Mouse (Mus musculus): ENCODE measurements at regions not wholly inside any gene's neighbourhood (a gene's known extent, or its start where the extent isn't known, plus 50 kb on each side); places are given as distances from the start of the nearest gene placed in this dataset.

DNA sequence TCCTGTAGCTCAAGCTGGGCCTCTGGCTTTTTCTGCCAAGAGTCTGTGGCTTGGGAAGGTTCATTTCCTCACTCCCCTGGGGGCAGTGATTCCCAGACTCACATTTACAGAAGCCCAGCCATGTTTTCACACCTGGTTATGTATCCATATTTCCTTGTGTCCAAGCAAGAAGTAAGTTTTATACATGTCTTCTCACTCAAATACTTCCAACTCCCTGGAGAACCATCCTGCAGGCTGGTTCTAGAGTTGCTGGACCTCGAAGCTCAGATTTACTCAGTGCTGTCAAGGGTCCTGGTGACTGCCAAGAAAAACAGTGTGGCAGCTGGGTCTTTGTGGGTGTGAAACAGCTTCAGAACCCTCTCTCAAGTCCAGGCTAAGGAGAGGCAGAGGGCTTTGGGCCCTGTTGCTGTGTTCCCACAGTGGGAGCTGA lies 537.6 kb upstream of the Nrp1 start:
- no peak for DNase-seq

DNA sequence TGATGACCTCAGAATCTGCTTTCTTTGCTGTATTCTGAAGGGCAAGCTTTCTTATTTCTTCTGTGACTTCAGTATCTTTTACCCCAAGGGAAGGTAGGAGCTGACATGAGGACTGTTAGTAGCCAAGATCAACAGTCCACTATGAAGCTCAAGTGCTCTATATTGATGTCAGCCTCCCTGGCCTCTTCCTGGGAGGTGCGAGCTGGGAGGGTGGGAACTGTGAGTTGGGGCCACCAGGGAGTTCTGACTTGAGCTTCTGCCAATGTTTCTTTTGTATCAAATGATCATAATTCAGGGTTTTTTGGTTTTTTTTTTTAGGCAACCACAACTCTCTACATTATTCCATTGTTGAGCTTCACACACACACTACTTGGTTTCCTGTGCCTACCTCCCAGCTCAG lies 536.8 kb upstream of the Nrp1 start:
- DNase-seq = peak in 1 of 2 experiments; percentile 17

DNA sequence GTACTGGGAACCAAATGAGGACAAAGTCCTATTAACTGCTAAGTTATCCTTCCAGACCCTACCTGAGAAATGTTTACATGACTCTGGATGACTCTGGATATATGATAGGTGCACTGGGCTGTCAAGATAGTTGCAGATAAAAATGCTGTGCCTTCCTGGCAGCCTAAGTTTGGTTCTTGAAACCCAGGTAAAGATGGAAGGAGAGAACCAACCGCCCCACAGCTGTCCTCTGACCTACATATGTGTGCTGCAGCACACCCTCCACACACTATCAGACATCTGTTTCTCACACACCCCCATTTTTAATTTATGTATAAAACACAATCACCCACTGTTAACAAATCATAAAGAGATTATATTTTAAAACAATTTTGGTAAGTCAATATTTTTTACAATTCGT lies 533.4 kb upstream of the Nrp1 start:
- no peak for DNase-seq

DNA sequence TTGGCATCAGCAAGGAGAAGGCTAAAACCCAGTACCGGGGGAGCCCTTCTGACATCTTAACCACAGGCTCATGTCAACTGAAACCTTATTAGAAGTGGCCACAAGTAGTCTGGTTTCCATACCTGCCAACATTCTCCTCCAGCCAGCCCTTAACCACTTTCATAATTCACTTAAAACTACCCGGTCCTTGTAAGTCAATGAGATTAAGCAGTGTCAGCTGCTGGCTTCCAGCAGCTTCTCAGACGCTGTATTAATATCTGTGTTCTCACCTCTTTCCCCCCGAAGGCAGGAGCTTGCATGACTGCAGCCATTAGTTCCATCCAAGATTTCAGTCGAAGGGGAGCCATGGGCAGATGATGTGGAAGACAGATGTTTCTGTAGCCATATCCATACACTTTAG lies 530.6 kb upstream of the Nrp1 start:
- DNase-seq = no peak

DNA sequence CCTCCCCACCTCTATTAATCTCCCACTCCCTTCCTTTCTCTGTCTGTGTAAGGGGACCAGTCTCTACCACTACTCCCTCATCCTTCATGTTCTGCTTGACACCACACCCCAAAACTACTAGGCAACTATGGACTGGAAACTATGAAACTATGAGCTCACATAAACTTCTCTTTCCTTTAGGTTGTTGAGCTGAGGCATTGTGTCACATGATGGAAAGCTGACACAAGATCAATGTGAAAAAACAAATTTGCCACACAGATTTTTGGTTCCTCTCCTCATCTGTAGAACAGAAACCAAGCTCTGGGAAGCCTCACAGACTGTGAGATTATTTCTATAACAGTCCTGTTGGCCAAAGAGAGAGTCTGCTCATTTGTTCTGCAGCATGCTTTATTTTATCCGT lies 528.7 kb upstream of the Nrp1 start:
- DNase-seq = no peak

DNA sequence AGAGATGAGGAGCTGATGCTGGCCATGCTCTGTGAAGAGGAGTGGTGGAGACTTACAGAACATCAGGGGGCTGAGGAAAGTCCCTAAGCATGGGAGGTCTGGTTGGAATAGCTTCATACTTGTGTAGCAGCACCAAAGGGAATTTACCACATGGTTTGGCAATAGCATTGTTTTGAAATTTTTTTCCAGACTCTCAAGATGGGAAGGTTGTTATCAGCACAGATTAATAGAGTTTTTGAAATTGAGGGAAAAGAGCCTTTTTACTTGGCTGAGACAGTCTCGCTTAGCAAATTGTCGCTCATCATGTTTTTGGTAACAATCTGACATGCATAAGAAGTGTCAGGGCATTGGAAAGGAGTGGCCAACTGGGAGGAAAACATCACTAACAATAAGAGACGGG lies 524.4 kb upstream of the Nrp1 start:
- DNase-seq = no peak

DNA sequence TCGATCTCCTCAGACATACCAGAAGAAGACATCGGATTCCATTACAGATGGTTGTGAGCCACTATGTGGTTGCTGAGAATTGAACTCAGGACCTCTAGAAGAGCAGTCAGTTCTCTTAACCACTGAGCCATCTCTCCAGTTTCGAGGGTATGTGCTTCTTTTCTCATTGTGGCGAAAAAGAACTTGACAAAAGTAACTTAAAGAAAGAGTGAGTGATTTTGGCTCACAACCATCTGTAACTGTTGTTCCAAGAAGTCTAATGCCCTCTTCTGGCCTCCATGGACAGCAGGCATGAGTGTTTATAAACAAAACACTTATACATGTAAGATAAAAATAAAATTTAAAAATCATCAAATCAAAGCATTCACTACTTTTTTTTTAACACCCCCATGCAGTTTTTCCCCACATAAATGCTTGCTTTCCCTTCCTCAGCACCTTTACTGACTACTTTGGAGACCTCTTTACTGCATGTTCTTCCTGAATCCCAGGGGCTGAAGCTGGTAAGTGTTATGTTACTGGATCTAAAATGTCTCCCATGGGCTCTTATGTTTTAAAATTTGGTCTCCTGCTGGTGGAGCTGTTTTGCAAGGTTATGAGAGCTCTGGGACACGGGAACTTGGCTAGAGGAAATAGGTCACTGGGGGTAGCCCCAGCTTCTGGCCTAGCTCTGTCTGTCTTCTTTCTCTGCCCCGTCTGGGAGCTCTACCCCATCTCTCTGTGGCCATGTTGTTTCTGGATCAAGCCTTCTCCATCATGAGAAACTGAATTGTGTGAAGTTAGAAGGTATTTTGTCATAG lies 521.8 kb upstream of the Nrp1 start:
- peak in 1 of 2 experiments; percentile 6 for DNase-seq

DNA sequence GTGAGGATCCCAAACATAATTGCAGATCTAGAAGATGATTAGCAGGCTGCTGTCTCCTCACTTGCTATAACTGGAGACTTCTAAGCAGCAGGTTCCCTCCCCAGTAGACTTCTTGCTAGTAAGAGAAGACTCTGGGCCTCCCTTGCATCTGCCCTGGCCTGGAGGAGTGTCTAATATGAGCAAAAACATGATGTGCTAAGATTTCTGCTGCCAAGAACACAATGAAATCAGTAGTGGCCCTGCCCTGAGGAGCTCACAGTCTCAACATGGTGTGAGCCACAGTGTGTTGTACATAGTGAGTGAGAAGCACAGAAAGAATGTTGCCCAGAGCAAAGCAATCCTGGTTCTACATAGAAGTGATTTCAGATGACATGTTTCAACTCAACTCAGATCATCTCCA lies 520.1 kb upstream of the Nrp1 start:
- DNase-seq = no peak

DNA sequence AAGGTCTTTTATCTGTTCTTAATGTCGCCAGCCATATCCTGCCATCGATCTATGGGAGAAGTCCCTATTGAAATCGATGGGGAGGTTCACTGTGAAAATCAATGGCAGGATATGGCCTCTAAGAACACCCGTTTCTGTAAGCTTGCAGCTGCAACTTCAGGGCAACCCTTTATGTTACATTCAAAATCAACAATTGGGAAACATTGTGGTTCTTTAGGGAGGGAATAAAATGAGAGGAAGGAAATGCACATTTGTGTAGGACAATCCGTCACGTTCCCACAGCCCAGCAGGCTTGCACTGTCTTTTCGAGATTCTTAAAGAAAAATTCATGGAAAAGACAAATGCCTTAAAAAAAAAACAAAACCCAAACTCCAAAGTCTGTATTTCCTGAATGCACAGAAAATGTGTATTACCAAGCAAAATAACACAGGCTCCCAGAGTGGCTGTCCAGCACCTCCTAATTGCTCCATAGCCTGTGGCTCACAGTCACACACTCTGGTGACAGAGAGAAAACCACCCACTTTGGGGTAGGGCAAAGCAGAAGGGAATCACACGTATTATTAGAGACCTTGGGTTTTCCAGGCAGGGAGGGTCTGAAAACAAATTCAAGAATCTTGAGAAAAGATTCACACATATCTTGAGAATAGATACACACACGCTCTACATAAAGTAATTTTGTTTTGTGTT lies 510.9 kb upstream of the Nrp1 start:
- no peak for DNase-seq

DNA sequence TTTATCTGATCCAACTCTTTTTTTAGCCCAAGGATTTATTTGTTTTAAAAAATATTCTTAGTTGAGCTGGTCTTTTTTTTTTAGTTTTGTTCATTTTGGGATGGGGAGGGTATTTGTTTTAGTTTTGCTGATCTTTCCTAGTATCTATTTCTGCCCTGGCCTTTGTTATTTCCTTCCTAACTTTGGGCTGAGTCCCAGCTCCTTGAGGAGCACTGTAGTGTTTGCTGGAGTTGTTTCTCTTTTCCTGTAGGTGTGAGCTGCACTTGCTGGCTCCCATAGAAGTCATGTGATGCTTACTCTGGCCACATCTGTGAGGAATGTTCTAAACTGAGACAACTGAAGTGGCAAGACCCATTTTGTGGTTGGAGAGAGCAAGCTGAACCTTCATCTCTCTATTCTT lies 508.5 kb upstream of the Nrp1 start:
- DNase-seq = peak; percentile 29 to 70

DNA sequence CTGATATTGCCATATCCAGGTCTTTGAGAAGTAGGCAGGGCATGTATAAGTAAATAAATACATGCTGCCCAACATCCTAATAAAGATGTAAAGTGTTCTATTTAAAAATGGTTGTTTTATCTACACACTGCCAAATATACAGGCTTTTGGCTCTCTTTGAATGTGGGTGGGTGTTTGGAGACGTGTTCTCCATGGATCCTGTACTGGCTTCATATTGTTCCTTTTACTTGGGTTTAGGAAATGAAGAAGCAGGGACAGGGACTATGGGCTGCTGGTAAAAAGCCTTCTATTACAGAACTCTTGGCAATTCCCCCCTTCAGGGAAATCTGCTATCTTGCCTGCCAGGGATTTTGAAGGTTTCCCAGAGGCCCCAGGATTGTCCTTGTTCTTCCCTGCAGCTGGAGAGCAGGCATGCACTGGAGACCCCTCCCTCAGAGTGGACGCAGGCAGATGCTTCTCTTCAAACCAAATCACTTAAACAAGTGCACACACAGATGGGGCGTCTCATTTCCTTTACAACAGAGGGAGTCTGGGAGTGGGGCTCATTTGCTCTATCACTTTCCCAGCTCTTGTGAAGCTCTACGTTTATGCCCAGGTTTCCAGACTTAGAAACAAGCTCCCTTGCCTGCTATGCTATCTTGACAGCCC lies 502.6 kb upstream of the Nrp1 start:
- DNase-seq = no peak

DNA sequence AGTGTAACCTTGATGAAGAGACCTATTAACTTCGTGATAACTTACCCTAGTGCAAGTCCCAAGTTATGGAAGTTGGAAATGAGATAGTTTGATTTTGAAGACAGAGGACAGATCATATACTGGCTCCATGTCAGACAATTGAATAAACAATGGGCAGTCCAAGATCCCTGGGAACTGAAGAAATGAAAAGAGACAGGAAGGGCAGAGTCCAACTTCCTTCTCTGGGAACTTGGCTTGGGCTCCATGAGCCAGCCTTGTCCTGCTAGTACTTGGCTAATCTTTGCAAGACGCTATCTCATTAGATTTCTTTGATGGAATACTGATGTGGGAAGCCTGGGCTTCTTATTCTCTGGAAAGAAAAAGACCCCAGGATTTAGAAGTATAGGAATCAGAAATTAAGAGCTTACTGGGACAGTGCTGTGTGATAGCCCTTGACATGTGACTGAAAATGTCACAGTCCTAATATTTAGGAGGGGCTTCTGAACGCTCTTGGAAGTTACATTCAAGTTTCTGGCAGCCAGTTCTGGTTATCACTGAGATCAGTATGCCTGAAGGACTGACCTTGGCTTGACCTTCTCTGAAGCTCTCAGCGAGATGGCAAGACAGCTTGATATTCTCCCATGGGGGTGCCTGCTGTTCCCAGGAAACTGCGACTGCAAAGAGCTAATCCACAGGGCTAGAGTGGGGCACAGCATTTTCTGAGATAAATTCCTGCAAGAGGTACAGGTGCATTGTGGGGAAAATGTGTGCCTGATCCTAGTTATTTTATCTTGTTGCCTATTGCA lies 501.9 kb upstream of the Nrp1 start:
- peak; percentile 27 to 48 for DNase-seq

DNA sequence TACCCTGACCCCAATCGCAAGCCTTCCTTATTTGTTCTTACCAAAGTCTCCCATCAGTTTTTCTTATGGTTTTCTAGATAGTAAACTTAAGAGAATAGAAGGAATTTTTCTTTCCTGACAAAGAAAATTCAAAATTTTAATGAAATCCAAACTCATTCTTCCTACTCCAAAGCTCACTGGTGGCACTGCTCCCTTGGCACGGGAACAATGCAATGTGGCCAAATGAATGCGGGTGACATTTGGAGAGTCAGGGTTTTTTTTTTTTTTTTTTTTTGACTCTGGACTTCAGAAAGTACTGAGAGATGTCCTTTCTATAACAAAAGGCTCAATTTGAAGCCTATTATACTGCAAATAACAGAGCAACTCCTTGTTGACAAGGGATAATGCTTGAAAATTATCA lies 499.4 kb upstream of the Nrp1 start:
- DNase-seq = peak in 1 of 2 experiments; percentile 17

DNA sequence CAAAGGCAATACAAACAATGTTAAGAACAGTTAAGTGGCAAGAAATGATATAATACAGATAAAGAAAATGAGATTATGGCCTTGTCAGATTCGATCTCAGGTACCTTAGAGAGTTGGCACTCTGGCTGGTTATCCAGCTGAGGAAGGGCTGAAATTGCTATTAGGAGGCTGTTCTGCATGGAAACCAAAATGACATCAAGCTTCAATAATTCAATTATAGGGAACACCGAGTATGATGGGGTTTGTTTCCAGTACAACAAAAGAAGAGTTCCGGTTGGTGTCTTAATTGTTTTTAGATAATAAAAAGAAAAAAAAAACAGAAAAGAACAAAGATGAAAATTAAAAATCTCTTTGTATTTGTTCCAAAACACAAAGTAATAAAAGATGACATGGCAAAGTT lies 498.0 kb upstream of the Nrp1 start:
- DNase-seq = no peak

DNA sequence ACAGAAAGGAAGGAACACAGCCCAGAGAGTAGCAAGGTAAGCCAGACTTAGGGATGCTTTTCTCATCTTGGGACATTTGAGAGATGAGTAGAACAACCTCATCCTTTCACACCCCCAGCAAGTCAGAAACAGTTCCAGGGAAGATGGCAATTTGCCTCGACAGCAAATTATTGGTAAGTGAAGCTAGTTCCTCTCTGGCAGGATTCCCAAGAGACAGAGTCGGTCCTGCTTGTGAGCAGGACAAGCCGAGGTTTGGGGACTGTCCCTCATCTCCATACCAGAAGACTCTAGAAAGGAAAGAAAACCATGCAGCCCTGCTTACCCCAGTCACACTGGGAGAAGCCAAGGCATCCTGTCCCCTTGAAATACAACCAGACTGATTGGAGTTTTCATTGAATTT lies 497.5 kb upstream of the Nrp1 start:
- peak; percentile 19 to 30 for DNase-seq

DNA sequence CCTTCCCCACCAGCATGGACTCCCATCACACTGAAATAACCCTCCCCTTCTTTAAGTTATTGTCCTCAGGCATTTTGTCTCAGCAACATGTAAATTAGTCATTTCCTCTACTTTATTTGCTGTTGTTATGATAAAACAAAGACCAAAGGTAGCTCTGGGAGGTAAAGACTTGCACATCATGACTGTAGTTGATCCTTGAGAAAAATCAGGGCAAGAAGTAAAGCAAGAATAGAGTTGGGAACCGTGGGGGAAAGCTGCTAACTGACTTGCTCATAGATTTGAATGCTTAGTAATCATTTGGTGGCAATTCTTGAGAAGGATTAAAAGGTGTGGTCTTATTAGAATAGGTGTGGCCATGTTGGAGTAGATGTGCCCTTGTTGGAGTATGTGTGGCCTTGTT lies 473.8 kb upstream of the Nrp1 start:
- no peak for DNase-seq

DNA sequence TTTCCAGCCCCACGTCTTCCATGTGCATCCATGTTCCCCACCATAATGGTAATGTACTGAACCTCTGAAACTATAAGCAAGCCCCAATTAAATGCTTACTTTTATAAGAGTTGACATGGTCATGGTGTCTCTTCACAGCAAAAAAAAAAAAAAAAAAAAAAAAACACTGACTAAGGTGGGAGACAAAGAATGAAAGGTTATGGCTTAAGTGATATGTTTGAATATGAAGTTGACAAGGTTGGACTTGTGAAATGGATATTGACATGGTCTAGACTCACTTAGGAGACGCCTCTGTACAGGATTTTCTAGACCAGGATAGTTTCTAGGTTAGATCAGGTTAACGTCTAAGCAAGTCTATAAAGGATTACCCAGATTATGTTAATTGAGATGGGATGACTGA lies 473.2 kb upstream of the Nrp1 start:
- no peak for DNase-seq

DNA sequence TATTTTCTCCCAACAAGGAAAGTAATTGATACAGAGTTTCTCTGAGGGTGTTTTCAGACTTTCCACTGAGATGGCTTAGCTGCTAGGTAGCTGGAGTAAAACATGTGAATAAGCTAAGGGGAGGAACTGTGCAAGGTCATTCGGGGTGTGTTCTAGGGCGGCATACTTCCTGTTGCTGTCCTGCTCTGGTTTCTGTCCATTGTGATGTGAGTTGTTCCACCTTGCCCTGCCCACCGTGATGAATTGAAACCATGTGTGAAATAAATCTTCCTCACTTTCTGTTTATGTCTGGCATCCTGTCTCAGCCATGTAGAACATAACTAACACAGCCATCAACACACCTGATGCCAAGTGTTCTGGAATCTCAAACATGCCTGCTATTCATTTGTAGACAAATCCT lies 472.6 kb upstream of the Nrp1 start:
- DNase-seq = peak in 1 of 2 experiments; percentile 36

DNA sequence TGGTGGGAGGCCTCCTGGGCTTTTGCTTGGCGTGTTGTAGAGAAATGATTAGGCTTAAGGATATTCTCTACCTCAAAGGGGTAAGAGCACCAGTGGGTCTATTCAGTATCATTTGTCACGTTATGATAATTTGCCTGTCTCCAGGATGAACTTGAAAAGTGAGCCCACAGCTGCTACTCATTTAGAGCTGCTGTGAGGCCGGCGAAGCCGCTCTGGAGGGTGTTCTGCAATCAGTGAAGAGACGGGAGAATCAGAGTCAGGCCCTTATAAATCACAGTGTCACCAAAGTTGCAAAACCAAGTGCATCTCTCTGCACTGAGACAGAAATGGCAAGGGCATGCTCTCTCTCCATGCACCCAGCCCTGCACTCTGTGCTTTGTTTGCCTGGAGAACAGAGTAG lies 467.7 kb upstream of the Nrp1 start:
- DNase-seq = no peak

DNA sequence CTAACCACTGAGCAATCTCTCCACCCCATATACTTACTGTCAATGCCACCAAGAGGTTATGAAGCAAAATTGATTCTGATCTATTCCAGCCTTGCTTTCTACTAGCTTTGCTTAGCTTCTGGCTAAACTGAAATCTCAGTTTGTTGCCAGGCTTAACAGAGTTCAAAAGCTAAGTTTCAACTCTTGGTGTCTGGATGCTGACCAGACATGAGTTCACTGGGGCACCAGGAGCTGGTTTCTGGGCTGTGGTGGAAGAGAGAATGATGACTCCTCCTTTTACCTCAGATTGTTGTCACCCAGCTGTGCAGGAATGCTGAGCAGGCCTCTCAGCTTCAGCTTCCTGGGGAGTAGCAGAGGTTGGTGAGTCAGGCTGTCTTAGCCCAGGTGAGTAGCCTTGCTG lies 464.1 kb upstream of the Nrp1 start:
- peak in 1 of 2 experiments; percentile 1 for DNase-seq

DNA sequence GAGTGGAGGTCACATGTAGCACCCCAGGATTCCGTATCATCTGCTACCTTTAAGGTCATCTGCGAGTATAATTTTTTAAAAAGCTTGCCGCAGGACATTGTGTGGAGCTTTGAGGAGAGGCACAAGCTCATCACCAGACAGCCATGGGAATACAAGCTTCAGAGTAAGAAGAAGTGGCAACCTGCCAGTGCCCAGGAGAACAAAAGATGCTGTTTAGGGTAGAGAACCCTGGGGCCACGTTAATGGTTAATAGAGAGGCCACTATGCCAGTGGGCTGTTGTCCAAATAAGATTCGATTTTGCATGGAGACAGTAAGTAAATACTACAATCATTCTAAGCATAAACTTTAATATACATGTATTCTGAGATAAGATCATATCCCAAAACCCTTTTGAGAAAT lies 450.0 kb upstream of the Nrp1 start:
- DNase-seq = peak; percentile 68 to 70

DNA sequence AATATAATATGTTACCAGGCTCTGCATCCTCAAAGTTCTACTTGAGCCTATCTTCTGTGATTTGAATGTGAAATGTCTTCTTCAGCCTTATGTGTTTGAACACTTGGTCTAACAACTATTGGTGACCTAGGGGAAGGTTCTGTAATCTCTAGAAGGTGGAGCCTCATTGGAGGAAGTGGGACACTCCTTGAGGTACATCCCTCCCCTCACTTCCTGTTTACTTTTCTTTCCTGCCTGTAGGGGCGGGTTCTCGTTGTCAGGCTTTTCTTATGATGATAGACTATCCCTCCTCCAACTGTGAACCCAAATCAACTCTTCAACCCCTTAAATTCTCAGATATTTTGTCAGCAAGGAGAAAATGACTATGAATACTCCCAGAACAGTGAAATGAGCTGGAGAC lies 448.8 kb upstream of the Nrp1 start:
- no peak for DNase-seq

DNA sequence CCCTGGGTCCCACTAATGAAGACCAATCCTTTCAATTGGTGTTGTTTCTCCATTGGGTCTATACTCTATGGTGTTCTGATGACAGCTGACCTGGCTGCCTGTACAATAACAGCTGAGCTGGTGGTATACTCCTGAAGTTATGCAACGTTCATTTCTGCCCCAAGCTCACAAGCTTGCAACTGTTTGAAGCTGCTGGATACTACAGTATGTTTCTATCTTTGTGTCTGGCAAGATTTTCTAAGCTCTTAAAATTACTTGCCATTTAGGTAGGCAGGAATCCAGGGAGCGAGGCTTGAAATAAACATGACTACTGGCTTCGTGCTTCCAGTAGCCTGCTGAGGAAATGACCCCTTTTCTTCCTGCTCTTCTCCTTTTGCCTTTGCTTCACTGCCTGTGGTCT lies 444.3 kb upstream of the Nrp1 start:
- DNase-seq = no peak

Measured in kidney, postnatal 36 days (tissue).